Mouse (Mus musculus) liver, postnatal 0 days (tissue): ENCODE measurements around the gene Nynrin.

ENCODE experiments used
- CTCF ChIP-seq: sonication (generic); IDR thresholded peaks from 2 replicates; pipeline ENCODE4 v1.5.1; 2016; ENCODE audit warnings: antibody characterized with exemption, low read depth
- EP300 ChIP-seq: IDR thresholded peaks from 2 replicates; pipeline ENCODE4 v1.6.1; 2016; ENCODE audit warnings: antibody characterized with exemption, low read depth, mild to moderate bottlenecking

GRCm38 (mm10) chr14:55882171-55882641 lies 28.4 kb downstream of the Nynrin start:
- TF ChIP-seq CTCF (no peak), EP300 (peak; percentile 41; the same call in 1 of the 2 replicates)
